Mouse (Mus musculus): ENCODE data around the gene Fam186b. TPM values are rescaled to one million over a fixed set of nuclear protein-coding genes. Genes with fewer than 3 reads are reported as not detected.

Gene Fam186b
- polyA plus RNA-seq, 1 experiment from 2014 or later: 0.11 TPM

DNA sequence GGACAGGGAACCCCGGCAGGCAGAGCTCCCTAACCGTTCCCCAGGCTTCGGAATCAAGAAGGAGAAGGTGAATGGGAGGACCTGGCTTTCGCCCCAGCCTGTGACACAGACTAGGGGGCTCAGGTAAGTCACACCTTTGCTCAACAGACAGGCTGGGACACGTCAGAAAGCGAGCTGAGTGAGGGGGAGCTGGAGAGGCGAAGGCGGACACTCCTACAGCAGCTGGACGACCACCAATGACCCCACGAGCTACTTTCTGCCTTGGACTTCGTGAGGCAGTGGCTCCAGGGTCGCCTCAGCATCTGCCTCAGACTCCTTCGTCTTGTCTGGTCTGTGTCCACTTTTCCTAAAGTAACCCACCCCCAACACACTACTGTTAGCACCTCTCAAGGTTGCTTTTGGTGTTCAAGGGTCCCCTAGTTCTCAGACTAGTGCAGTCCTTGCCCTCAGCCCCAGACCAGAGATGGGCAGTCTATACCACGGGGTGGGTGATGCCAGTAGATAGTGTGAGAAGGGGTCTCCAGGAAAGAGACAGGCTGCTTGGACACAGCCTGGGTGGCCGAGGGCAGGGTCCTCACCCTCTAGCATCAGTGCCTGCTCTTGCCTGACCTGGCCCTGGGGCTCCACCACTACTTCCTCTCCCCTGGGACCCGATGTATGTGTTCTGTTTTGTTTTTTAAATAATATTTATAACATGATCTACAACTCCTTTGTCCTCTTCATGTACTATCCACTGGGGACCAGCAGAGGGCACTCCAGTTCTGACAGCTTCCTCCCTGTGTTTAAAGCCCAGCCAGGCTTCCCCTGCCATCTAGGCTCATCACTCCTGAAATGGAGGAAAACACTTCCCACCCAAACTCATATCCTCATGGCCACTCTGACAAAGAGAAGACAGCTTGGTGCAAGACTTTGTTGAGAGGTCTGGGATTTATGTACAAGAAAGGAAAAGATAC lies 20.9 kb upstream of the Fam186b start:
- Histone ChIP-seq H3K27me3 (replicated peaks; ENCODE audit: control insufficient read depth, insufficient read depth, low read length) (no peaks in the 10 kb centered on the region), H3K4me2 (ENCODE audit: low read length) (no peak overlapping the region), H3K4me1 (ENCODE audit: control insufficient read depth, insufficient read depth, low read length) (no peaks in the 10 kb centered on the region), H3K9me3 (replicated peaks; ENCODE audit: control insufficient read depth, low read length) (no peaks in the 10 kb centered on the region), H3K9ac (ENCODE audit: low read length) (peak overlapping the region; percentile 17; the same call in 1 of the 2 replicates), H3K27ac (ENCODE audit: low read depth, low read length) (peak overlapping the region; percentile 79), H3K36me3 (ENCODE audit: control insufficient read depth, insufficient read depth, low read length) (peaks cover 96% of the 10 kb centered on the region), H3K4me3 (ENCODE audit: low read depth, low read length) (no peak overlapping the region)
- 82% methylated on average over 16 of the region's 16 CpGs for WGBS
- DNase-seq (ENCODE audit: low spot score) (peak; percentile 88), ATAC-seq (peak; percentile 76)

DNA sequence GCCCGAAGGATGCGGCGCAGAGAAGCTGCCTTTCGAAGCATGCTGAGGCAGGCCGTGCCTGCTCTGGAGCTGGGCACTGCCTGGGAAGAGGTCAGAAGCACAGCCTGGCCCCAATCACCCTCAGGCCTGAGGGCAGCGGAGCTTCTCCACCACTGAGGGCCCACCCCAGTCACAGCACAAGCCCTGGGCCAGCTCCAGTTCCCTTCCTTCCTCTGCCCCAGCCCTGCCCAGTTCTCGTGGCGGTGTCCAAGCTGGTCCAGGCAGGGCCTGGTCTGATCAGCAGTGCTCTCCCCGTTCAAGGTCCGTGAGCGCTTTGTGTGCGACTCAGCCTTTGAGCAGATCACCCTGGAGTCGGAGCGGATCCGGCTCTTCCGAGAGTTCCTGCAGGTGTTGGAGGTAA lies 19.2 kb upstream of the Fam186b start:
- ATAC-seq (no peak), DNase-seq (ENCODE audit: low spot score) (no peak)
- Histone ChIP-seq H3K4me2 (ENCODE audit: low read length) (no peak overlapping the region), H3K27me3 (replicated peaks; ENCODE audit: control insufficient read depth, insufficient read depth, low read length) (no peaks in the 10 kb centered on the region), H3K9ac (ENCODE audit: low read length) (no peak overlapping the region), H3K36me3 (ENCODE audit: control insufficient read depth, insufficient read depth, low read length) (peaks cover 98% of the 10 kb centered on the region), H3K9me3 (replicated peaks; ENCODE audit: control insufficient read depth, low read length) (no peaks in the 10 kb centered on the region), H3K4me1 (ENCODE audit: control insufficient read depth, insufficient read depth, low read length) (no peaks in the 10 kb centered on the region), H3K27ac (ENCODE audit: low read depth, low read length) (no peak overlapping the region), H3K4me3 (ENCODE audit: low read depth, low read length) (no peak overlapping the region)
- WGBS: 93% methylated on average over 16 of the region's 16 CpGs

DNA sequence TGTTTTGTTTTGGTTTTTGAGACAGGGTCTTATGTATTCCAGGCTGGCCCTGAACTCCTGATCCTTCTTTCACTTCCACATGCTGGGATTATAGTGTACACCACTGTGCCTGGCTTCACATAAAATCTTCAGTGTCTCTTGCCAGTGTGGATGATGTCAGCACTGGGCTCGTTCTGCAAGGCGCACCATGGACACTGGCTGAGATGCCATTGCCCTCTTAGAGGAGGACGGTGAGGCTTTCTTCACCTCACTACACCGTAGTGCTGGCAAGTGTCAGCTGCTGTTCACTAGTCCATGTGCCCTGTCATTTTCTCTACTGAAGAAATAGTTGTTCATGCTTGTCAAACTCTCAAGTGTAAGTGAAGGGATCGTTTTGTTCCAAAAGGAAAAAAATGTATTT lies 14.9 kb upstream of the Fam186b start:
- peaks cover 99% of the 10 kb centered on the region for H3K36me3 ChIP-seq (ENCODE audit: control insufficient read depth, insufficient read depth, low read length)
- no peak for ATAC-seq
- WGBS: 94% methylated on average over 5 of the region's 5 CpGs

DNA sequence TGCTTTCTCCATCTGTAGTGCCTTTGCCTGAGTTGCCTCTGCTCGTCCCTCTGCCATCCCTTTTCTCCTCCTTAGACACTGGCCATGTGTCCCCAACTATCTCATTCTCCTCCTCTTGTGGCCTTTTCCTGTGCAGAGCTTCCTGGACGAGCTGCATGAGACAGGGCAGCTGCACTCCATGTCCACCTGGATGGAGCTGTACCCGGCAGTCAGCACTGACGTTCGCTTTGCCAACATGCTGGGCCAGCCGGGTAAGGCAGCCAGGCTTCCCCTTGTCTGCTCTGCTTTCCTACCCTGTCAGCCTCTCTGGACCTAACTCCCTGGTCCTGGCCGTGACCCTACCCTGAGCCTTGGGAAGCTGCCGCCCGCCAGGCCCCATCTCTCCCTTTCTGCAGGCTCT lies 13.9 kb upstream of the Fam186b start:
- Histone ChIP-seq H3K4me3 (ENCODE audit: low read depth, low read length) (no peak overlapping the region), H3K4me1 (ENCODE audit: control insufficient read depth, insufficient read depth, low read length) (no peaks in the 10 kb centered on the region), H3K4me2 (ENCODE audit: low read length) (no peak overlapping the region), H3K27me3 (replicated peaks; ENCODE audit: control insufficient read depth, insufficient read depth, low read length) (no peaks in the 10 kb centered on the region), H3K9ac (ENCODE audit: low read length) (no peak overlapping the region), H3K36me3 (ENCODE audit: control insufficient read depth, insufficient read depth, low read length) (peaks cover 99% of the 10 kb centered on the region), H3K9me3 (replicated peaks; ENCODE audit: control insufficient read depth, low read length) (no peaks in the 10 kb centered on the region), H3K27ac (ENCODE audit: low read depth, low read length) (no peak overlapping the region)
- no peak for DNase-seq (ENCODE audit: low spot score)
- no peak for ATAC-seq
- 90% methylated on average over 9 of the region's 9 CpGs for WGBS

More for the DNA sequence above, 14.9 kb upstream of the Fam186b start:
- no peak for DNase-seq (ENCODE audit: low spot score)
- H3K9ac ChIP-seq (ENCODE audit: low read length): no peak overlapping the region
- no peaks in the 10 kb centered on the region for H3K4me1 ChIP-seq (ENCODE audit: control insufficient read depth, insufficient read depth, low read length)
- H3K27ac ChIP-seq (ENCODE audit: low read depth, low read length): no peak overlapping the region
- no peaks in the 10 kb centered on the region for H3K9me3 ChIP-seq (replicated peaks; ENCODE audit: control insufficient read depth, low read length)
- no peak overlapping the region for H3K4me2 ChIP-seq (ENCODE audit: low read length)
- no peaks in the 10 kb centered on the region for H3K27me3 ChIP-seq (replicated peaks; ENCODE audit: control insufficient read depth, insufficient read depth, low read length)
- no peak overlapping the region for H3K4me3 ChIP-seq (ENCODE audit: low read depth, low read length)

DNA sequence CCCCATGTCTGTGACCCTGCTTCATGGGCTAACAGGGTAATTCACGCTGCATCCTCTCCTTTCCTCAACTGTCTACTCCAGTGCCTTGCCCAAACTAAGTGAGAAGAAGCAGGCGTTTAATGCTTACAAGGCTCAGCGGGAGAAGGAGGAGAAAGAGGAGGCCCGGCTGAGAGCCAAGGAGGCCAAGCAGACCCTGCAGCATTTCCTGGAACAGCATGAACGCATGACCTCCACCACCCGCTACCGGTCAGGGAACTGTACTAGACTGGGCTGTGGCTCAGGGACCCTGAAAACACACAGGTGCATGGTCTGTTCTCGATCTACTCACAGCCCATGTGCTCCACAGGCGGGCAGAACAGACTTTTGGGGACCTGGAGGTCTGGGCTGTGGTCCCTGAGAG lies 11.8 kb upstream of the Fam186b start:
- H3K36me3 ChIP-seq (ENCODE audit: control insufficient read depth, insufficient read depth, low read length): peaks cover 98% of the 10 kb centered on the region
- no peak overlapping the region for H3K9ac ChIP-seq (ENCODE audit: low read length)
- no peak overlapping the region for H3K4me3 ChIP-seq (ENCODE audit: low read depth, low read length)
- no peak overlapping the region for H3K4me2 ChIP-seq (ENCODE audit: low read length)
- WGBS: 87% methylated on average over 9 of the region's 9 CpGs
- ATAC-seq (no peak), DNase-seq (ENCODE audit: low spot score) (no peak)
- no peaks in the 10 kb centered on the region for H3K4me1 ChIP-seq (ENCODE audit: control insufficient read depth, insufficient read depth, low read length)
- no peak overlapping the region for H3K27ac ChIP-seq (ENCODE audit: low read depth, low read length)
- H3K9me3 ChIP-seq (replicated peaks; ENCODE audit: control insufficient read depth, low read length): no peaks in the 10 kb centered on the region
- H3K27me3 ChIP-seq (replicated peaks; ENCODE audit: control insufficient read depth, insufficient read depth, low read length): no peaks in the 10 kb centered on the region

DNA sequence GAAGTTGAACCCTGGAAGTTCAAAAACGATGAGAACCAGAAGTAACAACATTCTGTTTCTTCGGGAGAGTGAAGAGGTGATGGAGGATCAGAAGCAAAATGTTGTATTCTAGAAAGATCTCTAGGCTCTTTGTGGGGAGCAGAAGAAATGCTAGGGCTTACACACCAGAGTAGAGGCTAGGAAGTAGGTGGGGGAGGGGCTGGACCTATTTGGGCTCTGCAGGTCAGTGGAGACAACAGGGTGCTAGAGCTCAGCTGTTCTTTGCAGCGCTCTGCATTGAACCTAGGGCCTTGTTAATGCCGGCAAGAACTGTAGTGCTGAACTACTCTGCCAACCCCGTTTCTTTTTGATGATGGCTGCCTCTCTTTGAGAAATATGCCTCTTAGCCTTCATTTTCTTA lies 525 bp upstream of the Fam186b start:
- H3K27me3 ChIP-seq (replicated peaks; ENCODE audit: control insufficient read depth, insufficient read depth, low read length): no peaks in the 10 kb centered on the region
- no peak overlapping the region; the same call in 1 of the 2 replicates for H3K27ac ChIP-seq (ENCODE audit: low read depth, low read length)
- peak overlapping the region; percentile 55 for H3K4me2 ChIP-seq (ENCODE audit: low read length)
- H3K9me3 ChIP-seq (replicated peaks; ENCODE audit: control insufficient read depth, low read length): no peaks in the 10 kb centered on the region
- H3K4me1 ChIP-seq (ENCODE audit: control insufficient read depth, insufficient read depth, low read length): 0 out of 2 replicates have a peak, but pooled peaks cover 3% of the 10 kb centered on the region
- no peak for ATAC-seq
- DNase-seq (ENCODE audit: low spot score): no peak
- WGBS: 38% methylated on average over 5 of the region's 5 CpGs
- peak overlapping the region; percentile 81 for H3K9ac ChIP-seq (ENCODE audit: low read length)
- peak overlapping the region; percentile 65 for H3K4me3 ChIP-seq (ENCODE audit: low read depth, low read length)
- no peaks in the 10 kb centered on the region for H3K36me3 ChIP-seq (ENCODE audit: control insufficient read depth, insufficient read depth, low read length)

DNA sequence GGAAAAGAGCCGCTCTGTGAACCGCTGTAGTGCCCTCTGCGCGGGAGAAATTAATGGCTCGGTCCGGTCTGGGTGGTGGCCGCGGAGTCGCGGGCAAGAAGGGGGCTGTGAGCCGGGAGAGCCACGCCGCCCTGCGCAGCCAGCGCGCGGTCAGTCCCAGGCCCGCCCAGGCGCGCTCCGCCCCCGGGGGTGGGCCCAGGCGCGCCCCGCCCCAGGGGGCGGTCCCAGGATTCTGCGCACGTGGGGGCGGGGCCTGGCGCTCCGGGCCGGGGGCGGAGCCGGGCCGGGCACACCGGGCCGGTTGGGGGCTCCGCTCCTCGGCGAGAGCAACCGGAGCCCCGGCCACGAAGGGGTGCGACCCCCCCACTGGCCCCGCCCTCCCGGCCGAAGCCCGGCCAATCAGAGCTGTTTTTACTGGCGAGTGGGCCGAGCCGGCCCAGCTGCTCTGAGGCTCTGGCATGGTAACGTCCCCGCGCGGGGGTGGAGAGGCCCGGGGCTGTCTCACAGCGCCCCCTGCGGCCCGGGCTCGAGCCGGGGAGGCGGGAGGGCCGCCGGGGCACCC lies 794 bp downstream of the Fam186b start, which contains the start of gene Prpf40b:
Gene Prpf40b (plus strand): TSS at position 275 of the 562 bp plus-strand sequence.
- H3K27ac ChIP-seq (ENCODE audit: low read depth, low read length): peak within 1 kb of the TSS; percentile 93
- peak within 1 kb of the TSS; percentile 81 for H3K9ac ChIP-seq (ENCODE audit: low read length)
- H3K9me3 ChIP-seq (replicated peaks; ENCODE audit: control insufficient read depth, low read length): no peaks in the 10 kb centered on the region
- H3K36me3 ChIP-seq (ENCODE audit: control insufficient read depth, insufficient read depth, low read length): no peaks in the 10 kb centered on the region
- 0 out of 2 replicates have a peak, but pooled peaks cover 3% of the 10 kb centered on the region for H3K4me1 ChIP-seq (ENCODE audit: control insufficient read depth, insufficient read depth, low read length)
- H3K4me2 ChIP-seq (ENCODE audit: low read length): peak within 1 kb of the TSS; percentile 55
- DNase-seq (ENCODE audit: low spot score) (peak; percentile 95), ATAC-seq (peak; percentile 96)
- peak within 1 kb of the TSS; percentile 65 for H3K4me3 ChIP-seq (ENCODE audit: low read depth, low read length)
- no peaks in the 10 kb centered on the region for H3K27me3 ChIP-seq (replicated peaks; ENCODE audit: control insufficient read depth, insufficient read depth, low read length)
- WGBS: under 1% methylated on average over 48 of the region's 64 CpGs

DNA sequence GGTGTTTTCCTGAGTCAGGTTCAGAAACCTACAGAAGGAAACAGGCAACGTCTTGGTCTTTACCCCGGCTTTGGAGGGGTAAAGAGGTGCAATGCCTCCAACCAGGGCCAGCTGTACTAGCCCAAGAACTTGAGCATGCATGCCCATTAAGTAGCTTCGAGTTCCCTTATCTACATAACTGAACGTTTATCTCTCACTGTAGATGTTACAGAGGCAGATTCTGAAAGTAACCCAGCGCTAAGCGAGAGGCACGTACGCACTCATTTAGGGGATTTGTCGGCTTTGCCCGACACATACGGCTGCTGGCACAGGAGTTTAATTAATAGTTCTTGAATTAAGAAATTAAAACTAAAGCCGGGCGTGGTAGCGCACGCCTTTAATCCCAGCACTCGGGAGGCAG lies 1.4 kb downstream of the Fam186b start:
- Histone ChIP-seq H3K9me3 (replicated peaks; ENCODE audit: control insufficient read depth, low read length) (no peaks in the 10 kb centered on the region), H3K27ac (ENCODE audit: low read depth, low read length) (no peak overlapping the region), H3K36me3 (ENCODE audit: control insufficient read depth, insufficient read depth, low read length) (no peaks in the 10 kb centered on the region), H3K4me1 (ENCODE audit: control insufficient read depth, insufficient read depth, low read length) (0 out of 2 replicates have a peak, but pooled peaks cover 3% of the 10 kb centered on the region), H3K4me3 (ENCODE audit: low read depth, low read length) (peak overlapping the region; percentile 65), H3K4me2 (ENCODE audit: low read length) (peak overlapping the region; percentile 55), H3K27me3 (replicated peaks; ENCODE audit: control insufficient read depth, insufficient read depth, low read length) (no peaks in the 10 kb centered on the region), H3K9ac (ENCODE audit: low read length) (peak overlapping the region; percentile 81)
- WGBS: 32% methylated on average over 16 of the region's 16 CpGs
- ATAC-seq (no peak; the same call in 1 of the 2 replicates), DNase-seq (ENCODE audit: low spot score) (peak; percentile 18)

DNA sequence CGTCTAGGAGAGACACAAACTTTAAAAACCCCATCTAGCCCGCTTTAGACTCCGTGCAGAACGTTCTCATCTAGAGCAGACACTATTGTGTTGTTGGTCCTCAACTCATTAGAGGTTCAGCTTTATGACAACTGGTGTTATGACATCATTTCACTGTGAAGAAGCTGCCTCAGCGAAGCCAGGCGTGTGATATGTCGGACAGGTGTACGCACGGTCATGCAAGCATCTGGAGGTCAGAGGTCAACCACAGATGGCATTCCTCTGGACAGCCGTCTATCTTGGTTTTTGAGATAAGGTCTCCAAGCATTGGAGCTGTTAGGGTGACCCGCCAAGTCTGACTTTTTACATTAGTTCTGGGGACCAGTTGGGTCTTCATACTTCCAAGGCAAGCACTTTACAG lies 5.1 kb downstream of the Fam186b start:
- Histone ChIP-seq H3K9ac (ENCODE audit: low read length) (no peak overlapping the region), H3K27ac (ENCODE audit: low read depth, low read length) (no peak overlapping the region), H3K36me3 (ENCODE audit: control insufficient read depth, insufficient read depth, low read length) (no peaks in the 10 kb centered on the region), H3K27me3 (replicated peaks; ENCODE audit: control insufficient read depth, insufficient read depth, low read length) (no peaks in the 10 kb centered on the region), H3K4me3 (ENCODE audit: low read depth, low read length) (no peak overlapping the region), H3K4me2 (ENCODE audit: low read length) (no peak overlapping the region), H3K9me3 (replicated peaks; ENCODE audit: control insufficient read depth, low read length) (no peaks in the 10 kb centered on the region), H3K4me1 (ENCODE audit: control insufficient read depth, insufficient read depth, low read length) (no peaks in the 10 kb centered on the region)
- ATAC-seq: no peak
- WGBS: 95% methylated on average over 11 of the region's 11 CpGs
- DNase-seq (ENCODE audit: low spot score): no peak

Data from forebrain, embryonic 14.5 days (tissue).